Mouse (Mus musculus) thymus, postnatal 25 days (tissue): ENCODE measurements at regions not wholly inside any gene's neighbourhood (a gene's known extent, or its start where the extent isn't known, plus 50 kb on each side); places are given as distances from the start of the nearest gene placed in this dataset.

ENCODE experiments used
- DNase-seq: peaks from one replicate; pipeline ENCODE4 v3.0.0; 2022

- no peak for DNase-seq
Measured at GRCm38 (mm10) chr13:101625922-101626321, 142.1 kb downstream of the Pik3r1 start.

- no peak for DNase-seq
Measured at GRCm38 (mm10) chr13:101624179-101624581, 143.8 kb downstream of the Pik3r1 start.

- no peak for DNase-seq
Measured at GRCm38 (mm10) chr13:101622649-101623048, 145.4 kb downstream of the Pik3r1 start.

- DNase-seq: no peak
Measured at GRCm38 (mm10) chr13:101620660-101621059, 147.4 kb downstream of the Pik3r1 start.

- no peak for DNase-seq
Measured at GRCm38 (mm10) chr13:101619154-101619553, 148.9 kb downstream of the Pik3r1 start.

GRCm38 (mm10) chr13:101612786-101613185 lies 155.2 kb downstream of the Pik3r1 start:
- DNase-seq: no peak

- no peak for DNase-seq
Measured at GRCm38 (mm10) chr13:101611725-101612124, 156.3 kb downstream of the Pik3r1 start.

- DNase-seq: no peak
Measured at GRCm38 (mm10) chr13:101606184-101606730, 161.8 kb downstream of the Pik3r1 start.

- no peak for DNase-seq
Measured at GRCm38 (mm10) chr13:101605685-101606084, 162.3 kb downstream of the Pik3r1 start.

- no peak for DNase-seq
Measured at GRCm38 (mm10) chr13:101605051-101605450, 163.0 kb downstream of the Pik3r1 start.

- DNase-seq: no peak
Measured at GRCm38 (mm10) chr13:101598126-101598485, 169.9 kb downstream of the Pik3r1 start.

- peak; percentile 47 for DNase-seq
Measured at GRCm38 (mm10) chr13:101597243-101598125, 170.5 kb downstream of the Pik3r1 start.

- no peak for DNase-seq
Measured at GRCm38 (mm10) chr13:101594511-101595175, 173.4 kb downstream of the Pik3r1 start.

- DNase-seq: no peak
Measured at GRCm38 (mm10) chr13:101592355-101592754, 175.7 kb downstream of the Pik3r1 start.

GRCm38 (mm10) chr13:101588905-101589304 lies 179.1 kb downstream of the Pik3r1 start:
- no peak for DNase-seq

GRCm38 (mm10) chr13:101586787-101587186 lies 181.2 kb downstream of the Pik3r1 start:
- no peak for DNase-seq

- DNase-seq: no peak
Measured at GRCm38 (mm10) chr13:101576481-101576880, 191.5 kb downstream of the Pik3r1 start.

GRCm38 (mm10) chr13:101572809-101573590 lies 195.0 kb downstream of the Pik3r1 start:
- DNase-seq: no peak

- DNase-seq: no peak
Measured at GRCm38 (mm10) chr13:101572246-101572645, 195.8 kb downstream of the Pik3r1 start.

GRCm38 (mm10) chr13:101570034-101570433 lies 198.0 kb downstream of the Pik3r1 start:
- no peak for DNase-seq

- no peak for DNase-seq
Measured at GRCm38 (mm10) chr13:101568985-101569631, 198.9 kb downstream of the Pik3r1 start.

- no peak for DNase-seq
Measured at GRCm38 (mm10) chr13:101565323-101565722, 202.7 kb downstream of the Pik3r1 start.
